Mouse (Mus musculus) liver, embryonic 16.5 days (tissue): ENCODE results near the gene Cmah. TPM values are rescaled to one million over a fixed set of nuclear protein-coding genes. Genes with fewer than 3 reads are reported as not detected.

ENCODE experiments used
- ATAC-seq: fragments of 200-750 bp; cut with Nextera tagmentation; 2 replicates; pipeline ENCODE4 v1.8.0; 2017; ENCODE audit warnings: low read depth, mild to moderate bottlenecking, moderate number of reproducible peaks, moderate library complexity
- H3K27ac ChIP-seq: fragments of 300-500 bp; sonication (generic); 2 replicates; pipeline ENCODE4 v1.5.1; 2014; ENCODE audit warnings: mild to moderate bottlenecking, low read length
- H3K27me3 ChIP-seq: fragments of 300-500 bp; sonication (generic); 2 replicates; pipeline ENCODE4 v1.6.1; 2014; ENCODE audit warnings: low read depth, low read length, mixed read lengths; ENCODE audit not compliant: control insufficient read depth, insufficient read depth
- H3K36me3 ChIP-seq: fragments of 300-500 bp; sonication (generic); 2 replicates; pipeline ENCODE4 v1.6.1; 2014; ENCODE audit warnings: mild to moderate bottlenecking; ENCODE audit not compliant: control insufficient read depth, insufficient read depth
- H3K4me1 ChIP-seq: fragments of 300-500 bp; sonication (generic); 2 replicates; pipeline ENCODE4 v1.6.1; 2014; ENCODE audit warnings: low read depth, low read length, mixed read lengths; ENCODE audit not compliant: control insufficient read depth
- H3K4me2 ChIP-seq: fragments of 300-500 bp; sonication (generic); 2 replicates; pipeline ENCODE4 v1.6.1; 2014; ENCODE audit warnings: low read depth, low read length, mixed read lengths
- H3K4me3 ChIP-seq: fragments of 300-500 bp; sonication (generic); 2 replicates; pipeline ENCODE4 v1.5.1; 2014; ENCODE audit warnings: low read depth, mild to moderate bottlenecking, low read length
- H3K9ac ChIP-seq: fragments of 300-500 bp; sonication (generic); 2 replicates; pipeline ENCODE4 v1.6.1; 2014; ENCODE audit warnings: low read depth, low read length
- H3K9me3 ChIP-seq: fragments of 300-500 bp; sonication (generic); replicated peaks from 2 replicates; pipeline ENCODE4 v1.6.1; 2016; ENCODE audit warnings: low read length; ENCODE audit not compliant: control insufficient read depth
- WGBS: fragments of 180-500 bp; shearing (Covaris S2); extraction: QIAGEN DNeasy Blood & Tissue Kit; methylation state at CpG from one replicate; pipeline ENCODE4 v1.1.7; 2014; ENCODE audit not compliant: insufficient replicate concordance; 5-methylcytosine and 5-hydroxymethylcytosine counted together
- polyA plus RNA-seq: library from polyadenylated mRNA; unstranded; fragments of >200 nt; fragmentation: Nextera tagmentation; extraction: Ambion mirVana; gene quantifications from 2 replicates; pipeline ENCODE4 v1.2.1, GENCODE M21; 2015

Cmah gene
- 1.1 and 1.6 TPM in 2 replicates for polyA plus RNA-seq

GRCm38 (mm10) chr13:24327201-24327600 is at the start of gene Cmah:
Cmah (plus strand) TSS chr13:24327404.
- no peak within 1 kb of the TSS for H3K9ac ChIP-seq
- no peaks in the 10 kb centered on the region for H3K9me3 ChIP-seq
- H3K4me2 ChIP-seq = 0 out of 2 replicates have a peak within 1 kb of the TSS, but pooled peaks have one; percentile 5
- 0 out of 2 replicates have a peak, but pooled peaks have one; percentile 47 for ATAC-seq
- H3K27ac ChIP-seq = no peak within 1 kb of the TSS
- no peaks in the 10 kb centered on the region for H3K36me3 ChIP-seq
- WGBS = 59% methylated on average over 5 of the region's 5 CpGs
- H3K4me3 ChIP-seq = no peak within 1 kb of the TSS
- H3K4me1 ChIP-seq = no peaks in the 10 kb centered on the region; the same call in 1 of the 2 replicates
- no peaks in the 10 kb centered on the region for H3K27me3 ChIP-seq

GRCm38 (mm10) chr13:24279407-24279761 is 47.8 kb upstream of the Cmah start:
- H3K27ac ChIP-seq = no peak overlapping the region
- H3K9me3 ChIP-seq = no peaks in the 10 kb centered on the region
- peak overlapping the region; percentile 63; the same call in 1 of the 2 replicates for H3K4me2 ChIP-seq
- no peak overlapping the region for H3K9ac ChIP-seq
- no peaks in the 10 kb centered on the region for H3K4me1 ChIP-seq
- peaks cover 32% of the 10 kb centered on the region for H3K27me3 ChIP-seq
- no peaks in the 10 kb centered on the region for H3K36me3 ChIP-seq
- H3K4me3 ChIP-seq = no peak overlapping the region
- ATAC-seq = no peak
- 60% methylated on average over 11 of the region's 11 CpGs for WGBS

GRCm38 (mm10) chr13:24279762-24280438 is 47.3 kb upstream of the Cmah start:
- Histone ChIP-seq H3K9ac (no peak overlapping the region), H3K4me3 (peak overlapping the region; percentile 67), H3K27me3 (peaks cover 32% of the 10 kb centered on the region), H3K36me3 (no peaks in the 10 kb centered on the region), H3K9me3 (no peaks in the 10 kb centered on the region), H3K27ac (no peak overlapping the region), H3K4me2 (peak overlapping the region; percentile 63), H3K4me1 (no peaks in the 10 kb centered on the region)
- no peak for ATAC-seq
- WGBS = 7% methylated on average over 20 of the region's 21 CpGs

- H3K27me3 ChIP-seq = peaks cover 32% of the 10 kb centered on the region
- peak; percentile 96 for ATAC-seq
- peak within 1 kb of the TSS; percentile 25; the same call in 1 of the 2 replicates for H3K9ac ChIP-seq
- no peaks in the 10 kb centered on the region for H3K36me3 ChIP-seq
- WGBS = under 1% methylated on average over 95 of the region's 96 CpGs
- H3K27ac ChIP-seq = 0 out of 2 replicates have a peak within 1 kb of the TSS, but pooled peaks have one; percentile 33
- peak within 1 kb of the TSS; percentile 67 for H3K4me3 ChIP-seq
- H3K9me3 ChIP-seq = no peaks in the 10 kb centered on the region
- H3K4me2 ChIP-seq = peak within 1 kb of the TSS; percentile 63
- H3K4me1 ChIP-seq = no peaks in the 10 kb centered on the region
Observed at GRCm38 (mm10) chr13:24280439-24281431, 46.5 kb upstream of the Cmah start, which contains the start of gene Carmil1. Carmil1 (minus strand) TSS chr13:24280795.

DNA sequence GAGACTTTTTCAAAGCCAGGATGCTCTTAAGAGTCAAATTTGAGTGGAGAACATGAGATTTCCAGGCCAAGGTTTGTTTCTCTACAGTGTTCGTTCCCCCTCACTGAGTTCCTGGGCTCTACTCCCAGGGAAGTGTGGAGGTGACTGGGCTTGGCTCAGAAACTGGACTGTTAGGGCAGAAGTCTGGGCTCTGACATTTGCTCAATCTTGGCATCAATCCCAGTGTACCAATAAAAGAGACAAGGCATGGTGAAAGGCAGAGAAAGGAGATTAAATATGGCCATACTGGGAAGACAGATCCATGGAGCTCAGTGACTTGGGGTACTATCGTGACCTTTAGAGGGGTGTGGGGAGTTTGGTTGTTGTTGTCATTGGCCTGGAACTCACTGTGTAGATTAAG is 39.8 kb upstream of the Cmah start:
- H3K9me3 ChIP-seq = no peaks in the 10 kb centered on the region
- 72% methylated on average over 2 of the region's 2 CpGs for WGBS
- H3K4me3 ChIP-seq = no peak overlapping the region
- H3K4me1 ChIP-seq = no peaks in the 10 kb centered on the region
- H3K27me3 ChIP-seq = peaks cover 1% of the 10 kb centered on the region; the same call in 1 of the 2 replicates
- H3K4me2 ChIP-seq = no peak overlapping the region
- ATAC-seq = no peak
- H3K36me3 ChIP-seq = no peaks in the 10 kb centered on the region
- no peak overlapping the region for H3K27ac ChIP-seq
- no peak overlapping the region for H3K9ac ChIP-seq

GRCm38 (mm10) chr13:24297252-24297651 is 30.0 kb upstream of the Cmah start:
- ATAC-seq = no peak
- Histone ChIP-seq H3K4me2 (no peak overlapping the region), H3K36me3 (no peaks in the 10 kb centered on the region), H3K27me3 (peaks cover 3% of the 10 kb centered on the region; the same call in 1 of the 2 replicates), H3K27ac (no peak overlapping the region), H3K9ac (no peak overlapping the region), H3K9me3 (no peaks in the 10 kb centered on the region), H3K4me3 (no peak overlapping the region), H3K4me1 (no peaks in the 10 kb centered on the region)
- WGBS = 10% methylated on average over 4 of the region's 4 CpGs

DNA sequence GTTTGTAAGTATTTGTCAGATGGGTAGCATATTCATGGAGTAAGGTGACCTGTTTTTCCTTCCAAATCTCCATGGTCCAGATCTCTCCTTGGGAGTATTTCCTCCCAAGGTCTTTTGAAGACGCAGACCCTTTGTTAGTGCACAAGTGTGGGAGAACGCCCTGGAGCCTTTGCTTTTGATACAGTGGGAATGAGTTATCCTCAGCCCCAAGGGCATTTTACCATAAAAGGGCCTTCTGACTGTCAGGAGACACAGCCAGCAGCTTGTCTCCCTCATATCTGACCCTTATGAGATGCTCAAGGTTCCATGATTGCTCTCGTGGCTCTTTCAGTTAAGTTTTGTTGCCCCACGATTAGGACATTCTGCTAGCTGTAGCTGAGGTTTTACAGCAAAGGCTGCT is 21.7 kb upstream of the Cmah start:
- Histone ChIP-seq H3K36me3 (no peaks in the 10 kb centered on the region), H3K4me2 (no peak overlapping the region), H3K4me1 (peaks cover 6% of the 10 kb centered on the region), H3K27ac (no peak overlapping the region), H3K27me3 (no peaks in the 10 kb centered on the region), H3K9ac (no peak overlapping the region), H3K4me3 (no peak overlapping the region), H3K9me3 (no peaks in the 10 kb centered on the region)
- ATAC-seq = no peak
- WGBS = 68% methylated on average over 4 of the region's 4 CpGs

- Histone ChIP-seq H3K9ac (no peak overlapping the region), H3K27ac (no peak overlapping the region), H3K4me1 (peaks cover 12% of the 10 kb centered on the region), H3K4me2 (no peak overlapping the region), H3K27me3 (no peaks in the 10 kb centered on the region), H3K36me3 (no peaks in the 10 kb centered on the region), H3K9me3 (no peaks in the 10 kb centered on the region), H3K4me3 (no peak overlapping the region)
- no peak for ATAC-seq
- 45% methylated on average over 4 of the region's 4 CpGs for WGBS
Observed at GRCm38 (mm10) chr13:24306248-24306647, 21.0 kb upstream of the Cmah start.
